Mouse (Mus musculus) right cerebral cortex, postnatal 14 days (tissue): ENCODE measurements around the gene Gatd1.
"Not testable (repeated sequence)": the region's sequence is repeated elsewhere in the genome, so short reads cannot be mapped to it uniquely, and the experiment has no call there.

Source experiments
- DNase-seq: peaks from one replicate; pipeline ENCODE4 v3.0.0; 2022

Gatd1 gene

GRCm38 (mm10) chr7:141423811-141424210 is 9.9 kb upstream of the Gatd1 start:
- no peak for DNase-seq

GRCm38 (mm10) chr7:141420030-141420702 is 6.2 kb upstream of the Gatd1 start:
- no peak for DNase-seq

- DNase-seq: peak; percentile 73
Observed at GRCm38 (mm10) chr7:141418970-141419369, 5.0 kb upstream of the Gatd1 start.

GRCm38 (mm10) chr7:141417731-141418681 is 4.1 kb upstream of the Gatd1 start:
- no peak for DNase-seq

- DNase-seq: no peak
Observed at GRCm38 (mm10) chr7:141416144-141416841, 2.4 kb upstream of the Gatd1 start.

- DNase-seq: no peak
Observed at GRCm38 (mm10) chr7:141413331-141413730, 605 bp downstream of the Gatd1 start.

- DNase-seq: no peak
Observed at GRCm38 (mm10) chr7:141411667-141412066, 2.3 kb downstream of the Gatd1 start.

GRCm38 (mm10) chr7:141410631-141411030 is 3.3 kb downstream of the Gatd1 start:
- no peak for DNase-seq

- DNase-seq: peak; percentile 88
Observed at GRCm38 (mm10) chr7:141408833-141409232, 5.1 kb downstream of the Gatd1 start.

GRCm38 (mm10) chr7:141407670-141408069 is 6.3 kb downstream of the Gatd1 start:
- not testable (repeated sequence) for DNase-seq

GRCm38 (mm10) chr7:141405466-141405865 is 8.5 kb downstream of the Gatd1 start:
- DNase-seq: no peak

- DNase-seq: peak; percentile 52
Observed at GRCm38 (mm10) chr7:141403305-141403704, 10.6 kb downstream of the Gatd1 start.

GRCm38 (mm10) chr7:141395348-141395747 is 18.6 kb downstream of the Gatd1 start:
- no peak for DNase-seq

- peak; percentile 69 for DNase-seq
Observed at GRCm38 (mm10) chr7:141394771-141395170, 19.2 kb downstream of the Gatd1 start.

- no peak for DNase-seq
Observed at GRCm38 (mm10) chr7:141394158-141394557, 19.8 kb downstream of the Gatd1 start.

- DNase-seq: no peak
Observed at GRCm38 (mm10) chr7:141392552-141393222, 21.2 kb downstream of the Gatd1 start.

GRCm38 (mm10) chr7:141391625-141392551 is 22.0 kb downstream of the Gatd1 start, which contains the start of gene Taldo1:
Gene Taldo1, plus strand, starts transcription at chr7:141392199.
- peak; percentile 95 for DNase-seq

- no peak for DNase-seq
Observed at GRCm38 (mm10) chr7:141390326-141391259, 23.3 kb downstream of the Gatd1 start.

- DNase-seq: no peak
Observed at GRCm38 (mm10) chr7:141388487-141389109, 25.3 kb downstream of the Gatd1 start.
